Mouse (Mus musculus) layer of hippocampus, adult 9-11 months (tissue): Measurements from ENCODE around the gene Ccdc136.
A peak's percentile ranks its signal among the peaks of the same experiment; 100 is the strongest.

Source experiments
- DNase-seq: peaks from one replicate; pipeline ENCODE4 v3.0.0; 2022

The Ccdc136 gene

DNA sequence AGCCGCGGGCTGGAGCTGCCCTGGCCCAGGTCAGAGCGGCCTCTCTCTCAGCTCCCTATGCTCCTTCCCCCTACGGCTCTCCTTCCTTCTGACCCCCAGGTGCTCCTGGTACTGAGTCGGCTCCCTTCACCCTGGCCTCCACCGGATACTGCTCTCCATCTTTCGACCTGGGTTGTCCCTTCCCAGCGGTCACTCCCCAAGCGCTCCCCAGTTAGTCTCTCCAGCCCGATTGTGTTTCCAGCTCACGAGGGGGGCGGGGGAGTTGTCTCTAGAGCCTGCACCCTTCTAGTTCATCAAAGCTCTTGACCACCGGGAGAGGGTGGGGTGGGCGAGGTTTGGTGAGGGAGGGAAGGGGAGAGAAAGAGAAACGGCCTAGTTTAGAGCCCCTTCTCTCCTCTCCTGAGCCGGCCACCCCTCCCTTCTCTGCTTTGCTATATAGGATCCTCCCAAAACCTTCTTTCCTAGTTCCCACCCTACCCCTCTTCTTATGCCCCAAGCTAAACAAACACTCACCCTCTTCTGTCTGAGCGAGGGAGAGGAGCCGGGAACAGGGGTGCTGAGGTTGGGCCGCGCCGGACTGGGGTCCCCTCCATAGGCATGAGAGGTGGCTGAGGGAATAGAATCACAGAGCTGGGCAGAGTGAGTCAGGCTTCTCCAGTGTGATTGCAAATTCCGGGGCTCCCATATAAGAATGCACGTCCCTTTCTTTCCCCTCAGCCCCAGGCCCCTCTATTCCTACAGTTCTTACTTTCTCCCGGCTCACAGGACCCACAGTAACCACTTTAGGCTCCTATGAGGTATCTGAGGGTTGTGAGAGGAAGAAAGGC lies 818 bp downstream of the Ccdc136 start:
- no peak for DNase-seq

DNA sequence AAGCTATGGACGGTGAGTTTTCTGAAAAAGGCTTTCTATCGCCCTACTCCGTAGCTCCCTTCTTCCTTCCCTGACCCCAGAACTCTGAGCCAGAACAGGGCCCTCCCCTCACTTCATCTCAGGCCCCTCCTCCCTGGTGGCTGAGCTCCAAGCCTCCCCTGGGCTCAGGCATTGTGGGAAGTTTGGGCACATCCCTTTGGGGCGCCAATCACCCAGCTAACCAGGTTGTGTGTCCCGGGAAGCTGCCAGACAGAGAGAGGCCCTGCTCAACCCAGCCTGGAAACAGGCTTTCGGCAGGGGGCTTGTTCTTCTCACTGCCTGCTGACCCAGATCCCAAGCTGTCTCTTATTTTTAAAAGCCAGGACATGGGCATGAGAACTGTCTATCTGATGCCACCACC lies 1.5 kb downstream of the Ccdc136 start:
- DNase-seq, result peak; percentile 35

DNA sequence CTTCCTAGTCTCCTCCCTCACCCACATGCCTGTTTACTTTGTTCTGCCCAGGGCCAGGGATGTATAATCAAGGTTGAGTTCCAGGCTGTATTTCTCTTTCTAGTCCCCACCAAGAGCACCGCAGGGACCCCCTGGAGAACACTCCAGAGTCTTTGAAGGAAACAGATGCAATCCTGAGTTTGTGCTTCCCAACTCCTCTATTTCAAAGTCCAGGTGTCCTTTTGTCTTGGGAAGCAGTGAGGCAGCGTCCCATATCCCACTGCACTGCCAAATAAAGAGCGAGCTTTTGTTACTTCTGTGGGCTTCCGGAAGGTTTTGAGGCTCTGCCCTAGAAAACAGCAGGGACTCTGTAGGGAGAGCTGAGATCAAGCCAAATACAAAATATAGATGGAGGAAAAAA lies 3.7 kb downstream of the Ccdc136 start:
- no peak for DNase-seq

DNA sequence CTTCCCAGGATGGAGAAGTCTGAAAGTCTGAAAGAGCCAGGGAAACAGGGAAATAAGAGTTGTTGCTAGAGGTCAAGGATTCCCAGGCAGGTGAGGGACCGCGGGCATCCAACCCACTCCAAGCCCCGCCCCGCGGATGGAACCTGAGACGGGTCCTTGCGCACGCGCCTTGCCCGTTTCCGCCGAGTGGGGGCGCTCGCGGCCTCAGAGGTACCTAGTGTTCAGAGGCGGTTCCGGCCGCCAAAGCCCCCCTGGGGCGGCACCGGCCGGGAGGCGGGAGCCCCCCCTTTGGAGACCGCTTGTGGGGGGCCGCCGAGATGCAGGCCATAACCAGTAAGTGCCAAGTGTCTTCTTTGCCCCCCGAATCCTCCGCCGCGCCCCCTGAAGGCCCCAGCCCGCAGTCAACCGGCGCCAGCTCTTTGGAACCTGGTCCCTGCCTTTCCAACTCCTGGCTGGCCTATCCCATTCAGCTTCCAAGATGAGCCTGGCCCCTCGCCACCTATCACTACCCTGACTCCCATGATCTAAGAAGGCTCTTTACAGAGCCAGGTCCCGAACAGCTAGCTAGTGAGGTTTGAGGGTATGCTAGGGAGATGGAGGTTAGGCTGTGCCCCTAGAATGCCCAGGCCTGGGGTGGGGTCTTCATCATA lies 6.7 kb downstream of the Ccdc136 start:
- DNase-seq, result no peak

DNA sequence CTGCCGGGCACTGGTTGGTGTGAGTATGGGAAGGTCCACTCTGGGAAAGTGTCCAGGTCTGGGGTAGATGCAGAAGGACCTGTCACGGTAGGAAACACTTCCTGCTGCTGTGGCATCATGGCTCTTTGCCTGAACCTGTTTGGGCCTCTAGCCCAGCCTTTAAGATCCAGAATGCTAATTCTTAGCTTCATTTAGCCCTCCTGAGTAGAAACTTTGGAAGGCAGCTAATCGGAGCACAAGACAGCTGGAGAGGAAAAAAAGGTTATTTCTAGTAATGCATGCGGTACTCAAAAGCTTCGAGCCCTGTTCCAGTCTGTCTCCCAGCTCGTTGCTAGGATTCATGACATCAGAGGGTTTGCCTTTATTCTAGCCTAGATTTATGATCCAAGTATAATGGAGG lies 10.3 kb downstream of the Ccdc136 start:
- no peak for DNase-seq

DNA sequence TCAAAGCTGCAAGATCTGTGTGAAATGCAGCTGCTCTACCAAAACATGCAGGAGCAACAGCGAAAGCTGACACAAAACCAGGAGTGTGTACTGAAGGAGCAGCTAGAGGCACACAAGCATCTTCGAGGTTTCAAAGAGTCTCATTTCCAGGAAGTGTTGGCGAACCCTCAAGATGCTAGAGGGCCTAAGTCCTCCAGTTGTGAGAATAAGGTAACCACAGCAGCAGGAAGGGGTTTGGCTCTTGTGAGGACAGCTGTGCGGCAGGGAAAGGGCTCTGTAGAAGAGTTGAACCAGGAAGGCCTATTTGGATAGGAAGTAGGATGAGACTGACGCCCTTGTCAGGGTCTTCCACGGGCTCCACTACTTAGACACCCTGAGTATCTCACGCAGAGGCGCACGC lies 19.3 kb downstream of the Ccdc136 start:
- DNase-seq, result no peak

DNA sequence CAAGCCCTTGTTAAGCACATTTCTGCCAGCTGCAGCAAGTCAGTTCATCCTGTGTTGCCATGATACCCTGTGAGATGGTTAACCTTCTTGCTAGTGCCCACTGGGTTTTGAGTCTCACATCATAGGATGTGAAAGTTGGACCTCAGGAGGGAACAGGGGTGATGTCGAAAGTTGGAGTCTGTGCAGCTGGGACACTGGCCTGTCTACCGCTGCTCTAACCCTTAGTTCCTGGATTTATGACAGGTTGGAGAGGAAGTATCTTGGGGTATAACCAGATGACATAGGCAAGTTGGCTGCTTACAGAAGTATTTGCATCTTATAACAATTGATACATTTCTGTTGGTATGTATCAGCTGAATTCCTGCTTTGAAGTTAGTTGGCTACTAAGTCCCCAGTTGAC lies 24.5 kb downstream of the Ccdc136 start:
- DNase-seq, result no peak

DNA sequence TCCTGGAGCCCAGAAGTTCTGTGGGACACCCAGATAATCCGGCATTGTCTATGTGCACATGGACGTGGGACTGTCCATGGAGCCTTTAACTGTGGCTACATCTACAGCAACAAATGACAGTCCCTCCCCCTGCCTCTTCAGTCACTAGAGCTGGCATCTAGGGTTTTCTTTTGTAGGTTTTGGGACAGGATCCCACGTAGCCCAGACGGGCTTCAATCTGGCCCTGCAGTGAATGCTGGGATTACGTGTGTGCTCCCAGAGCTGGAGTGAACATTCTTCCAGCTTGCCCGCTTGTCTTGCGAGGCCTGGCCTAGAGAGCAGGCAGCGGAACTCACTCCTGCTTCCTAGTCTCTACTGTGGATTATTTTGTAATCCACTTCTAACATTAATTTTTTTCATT lies 29.0 kb downstream of the Ccdc136 start:
- DNase-seq, result no peak

DNA sequence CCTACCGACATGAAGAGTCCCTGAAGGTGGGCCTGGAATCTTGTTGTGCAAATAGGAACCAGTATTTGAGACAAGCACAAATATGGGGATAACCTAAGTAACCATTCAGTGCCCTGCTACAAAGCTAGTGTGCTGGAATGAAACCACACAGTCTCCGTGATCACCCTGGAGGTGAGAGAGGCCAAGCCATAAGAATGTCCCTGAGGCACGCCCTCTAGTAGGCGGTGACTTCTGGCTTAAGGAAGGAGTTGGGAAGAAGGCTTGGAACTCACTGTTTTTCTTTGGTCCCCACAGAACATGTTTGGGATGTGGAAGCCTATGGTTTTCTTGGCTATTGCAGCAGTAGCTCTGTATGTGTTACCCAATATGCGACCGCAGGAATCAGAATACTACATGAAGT lies 30.2 kb downstream of the Ccdc136 start:
- no peak for DNase-seq

DNA sequence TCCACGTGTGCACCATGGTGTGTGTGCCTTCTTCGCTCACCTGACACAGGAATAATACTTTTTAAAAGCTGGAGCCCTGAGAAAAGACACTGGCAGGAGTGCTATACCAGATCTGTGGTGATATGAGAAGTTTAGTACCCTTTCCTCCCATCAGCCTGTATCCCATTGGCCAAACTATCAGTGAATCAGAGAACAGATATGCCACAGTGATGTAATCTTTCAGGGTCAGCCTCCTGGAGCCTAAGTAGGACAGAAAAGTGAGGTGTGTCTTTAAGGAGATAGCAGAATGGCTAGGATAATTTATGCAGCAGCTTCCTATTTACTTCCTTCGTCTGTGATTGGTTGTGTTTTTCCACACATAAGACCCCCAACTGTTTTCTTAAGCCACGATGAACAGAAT lies 32.1 kb downstream of the Ccdc136 start:
- no peak for DNase-seq

DNA sequence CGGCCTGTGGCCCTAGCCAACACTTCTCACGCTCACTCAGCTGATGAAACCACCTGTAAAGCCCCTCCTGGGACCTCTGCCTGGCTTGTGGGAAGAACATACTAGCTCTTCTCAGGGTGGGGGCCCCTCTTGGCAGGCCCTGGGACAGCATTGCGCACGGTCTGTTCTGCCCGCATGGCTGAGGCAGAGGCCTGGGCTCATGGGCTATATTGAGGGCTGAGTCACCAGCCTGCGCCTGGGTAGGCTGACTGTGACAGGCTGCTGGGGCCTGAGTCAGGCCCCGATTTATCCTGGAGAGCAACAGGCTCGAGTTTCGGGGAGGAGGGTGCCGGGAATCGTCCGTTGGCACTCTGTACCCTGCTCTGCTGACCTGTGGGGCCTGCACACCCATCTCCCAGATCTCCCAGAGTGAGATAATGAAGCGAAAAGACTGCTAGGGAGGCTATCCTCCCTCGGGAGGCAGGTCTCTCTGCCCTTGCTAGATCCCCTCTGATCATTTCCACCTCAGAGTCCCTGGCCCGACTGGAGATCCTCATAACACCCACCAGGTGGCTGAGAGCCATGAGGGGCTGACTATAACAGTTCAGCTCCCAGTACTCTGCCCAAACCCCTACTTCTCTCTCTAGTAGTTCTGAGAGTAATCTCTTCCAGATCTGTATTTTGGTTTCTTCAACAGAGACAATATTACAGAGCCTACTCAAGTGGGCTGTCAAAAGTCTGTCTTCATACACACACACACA lies 34.7 kb downstream of the Ccdc136 start:
- no peak for DNase-seq

DNA sequence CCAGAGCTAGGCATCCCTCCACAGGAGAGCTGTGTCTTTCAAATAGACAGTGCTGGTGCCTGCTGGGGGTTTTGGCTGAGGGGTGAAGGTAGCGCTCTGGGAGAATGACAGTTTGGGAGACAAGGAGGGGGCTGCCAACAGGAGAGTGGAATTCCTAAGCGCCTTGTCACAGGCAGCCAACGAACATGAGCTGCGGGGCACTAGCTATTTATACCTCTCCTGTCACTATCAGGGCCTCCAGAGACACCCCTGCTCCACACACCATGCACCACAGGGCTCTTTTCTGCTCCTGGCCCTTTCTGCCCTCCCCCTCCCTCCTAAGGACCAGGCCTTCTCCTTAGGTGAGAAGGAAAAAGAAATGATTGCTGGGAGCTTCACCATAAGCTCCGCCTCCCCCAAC lies 35.4 kb downstream of the Ccdc136 start:
- no peak for DNase-seq

DNA sequence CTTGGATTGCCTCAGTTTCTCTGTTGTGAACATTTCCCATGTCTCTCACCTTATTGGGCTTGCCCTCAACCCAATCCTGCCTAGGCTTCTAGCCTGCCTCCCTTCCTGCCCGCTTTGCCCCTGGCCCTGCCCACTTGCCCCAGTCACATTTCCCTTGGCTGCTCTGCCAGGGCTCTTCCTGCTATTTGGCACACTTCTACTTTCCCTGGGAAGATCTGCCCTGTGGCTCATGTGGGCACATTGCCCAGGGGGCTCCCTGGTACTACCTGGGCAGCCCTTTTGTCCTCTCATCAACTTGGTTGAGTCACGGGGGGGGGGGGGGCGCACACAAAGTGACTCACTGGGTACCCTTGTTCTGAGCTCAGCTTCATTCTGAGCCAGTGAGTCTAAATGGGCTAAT lies 36.0 kb downstream of the Ccdc136 start:
- no peak for DNase-seq

DNA sequence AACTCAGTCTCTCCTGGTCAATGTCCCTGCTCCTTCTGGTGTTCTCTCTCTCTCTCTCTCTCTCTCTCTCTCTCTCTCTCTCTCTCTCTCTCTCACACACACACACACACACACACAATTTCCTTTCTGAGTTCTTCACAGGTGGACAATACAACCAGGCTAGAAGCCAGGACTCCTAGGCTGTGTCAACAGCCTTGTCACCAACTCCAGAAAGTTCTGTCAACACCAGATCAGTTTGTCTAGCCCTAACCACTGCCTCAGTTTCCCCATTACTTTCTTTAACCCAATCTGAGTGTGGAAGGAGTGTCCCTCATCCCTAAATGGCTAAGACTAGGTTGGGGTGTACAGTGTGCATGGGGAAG lies 36.5 kb downstream of the Ccdc136 start:
- no peak for DNase-seq

DNA sequence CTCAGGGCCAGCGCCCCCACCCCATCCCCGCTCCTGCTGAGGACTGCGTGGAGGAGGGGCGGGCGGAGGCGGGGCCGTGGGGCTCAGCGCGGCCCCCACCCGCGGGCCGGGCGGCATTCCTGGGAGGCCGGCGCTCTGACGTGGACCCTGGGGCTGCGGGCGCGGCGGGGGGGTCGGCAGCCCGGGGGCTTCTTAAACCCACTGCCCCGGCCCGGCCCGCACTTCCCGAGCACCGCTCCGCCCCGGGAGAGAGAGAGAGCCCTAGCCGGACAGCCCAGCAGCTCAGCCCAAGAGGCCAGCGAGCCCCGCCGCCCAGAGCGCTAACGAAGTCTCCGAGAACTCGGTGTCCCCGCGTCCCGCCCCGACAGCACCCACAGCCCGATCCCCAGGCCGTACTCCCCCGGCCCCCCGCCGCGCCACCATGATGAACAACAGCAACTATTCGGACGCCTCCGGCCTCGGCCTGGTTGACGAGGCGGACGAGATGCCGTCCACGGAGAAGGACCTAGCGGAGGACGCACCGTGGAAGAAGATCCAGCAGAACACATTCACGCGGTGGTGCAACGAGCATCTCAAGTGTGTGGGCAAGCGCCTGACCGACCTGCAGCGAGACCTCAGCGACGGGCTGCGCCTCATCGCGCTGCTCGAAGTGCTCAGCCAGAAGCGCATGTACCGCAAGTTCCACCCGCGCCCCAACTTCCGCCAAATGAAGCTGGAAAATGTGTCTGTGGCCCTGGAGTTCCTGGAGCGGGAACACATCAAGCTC lies 37.1 kb downstream of the Ccdc136 start, which contains the start of gene Flnc:
Gene Flnc, plus strand, starts transcription at position 219 of the 766 bp plus-strand sequence.
- no peak for DNase-seq

DNA sequence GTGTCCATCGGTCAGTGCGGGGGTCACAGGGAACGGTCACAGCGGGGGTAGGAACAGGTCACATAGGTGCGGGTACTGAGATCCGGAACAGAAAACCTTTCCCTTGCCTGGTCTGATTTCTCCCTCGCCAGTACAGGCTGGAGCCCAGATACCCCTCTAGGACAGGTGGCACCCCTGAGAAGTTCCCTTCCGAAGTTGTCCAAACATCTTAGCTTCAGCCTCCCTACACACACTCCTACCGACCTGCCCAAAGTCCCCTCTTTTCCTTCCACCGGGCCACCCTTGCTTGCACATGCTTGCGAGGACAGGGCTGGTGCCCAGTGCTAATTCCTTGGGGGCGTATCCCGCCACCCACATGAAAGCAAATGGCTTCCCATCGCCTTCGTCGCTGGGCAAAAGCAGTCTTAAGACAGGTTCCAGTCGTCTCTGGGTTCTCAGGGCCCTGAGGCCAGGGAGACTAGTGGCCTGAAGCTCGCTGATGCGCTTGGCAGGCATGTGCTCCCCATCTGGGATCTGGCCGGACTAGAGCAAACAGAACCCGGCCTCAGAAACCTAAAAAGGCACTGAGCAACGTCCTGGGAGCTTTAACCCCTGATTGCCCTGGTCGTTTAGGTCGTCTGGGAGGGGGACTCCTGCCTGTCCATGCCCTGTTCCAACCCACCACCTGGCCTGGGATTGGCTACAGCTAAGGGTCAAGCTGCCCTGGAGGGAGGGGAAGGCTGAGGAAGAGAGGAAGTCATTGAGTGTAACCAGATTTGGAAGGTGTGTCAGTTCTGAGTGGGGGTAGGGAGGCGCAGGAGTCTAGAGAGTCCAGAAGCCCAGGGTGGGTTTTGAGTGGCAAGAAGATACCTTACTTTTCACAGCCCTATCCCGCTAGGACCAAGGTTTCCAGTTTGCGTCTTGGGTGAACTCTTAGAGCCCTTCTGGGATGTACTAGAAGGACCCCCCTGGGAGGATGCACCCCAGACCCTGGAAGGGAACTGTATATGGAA lies 38.0 kb downstream of the Ccdc136 start:
- no peak for DNase-seq

DNA sequence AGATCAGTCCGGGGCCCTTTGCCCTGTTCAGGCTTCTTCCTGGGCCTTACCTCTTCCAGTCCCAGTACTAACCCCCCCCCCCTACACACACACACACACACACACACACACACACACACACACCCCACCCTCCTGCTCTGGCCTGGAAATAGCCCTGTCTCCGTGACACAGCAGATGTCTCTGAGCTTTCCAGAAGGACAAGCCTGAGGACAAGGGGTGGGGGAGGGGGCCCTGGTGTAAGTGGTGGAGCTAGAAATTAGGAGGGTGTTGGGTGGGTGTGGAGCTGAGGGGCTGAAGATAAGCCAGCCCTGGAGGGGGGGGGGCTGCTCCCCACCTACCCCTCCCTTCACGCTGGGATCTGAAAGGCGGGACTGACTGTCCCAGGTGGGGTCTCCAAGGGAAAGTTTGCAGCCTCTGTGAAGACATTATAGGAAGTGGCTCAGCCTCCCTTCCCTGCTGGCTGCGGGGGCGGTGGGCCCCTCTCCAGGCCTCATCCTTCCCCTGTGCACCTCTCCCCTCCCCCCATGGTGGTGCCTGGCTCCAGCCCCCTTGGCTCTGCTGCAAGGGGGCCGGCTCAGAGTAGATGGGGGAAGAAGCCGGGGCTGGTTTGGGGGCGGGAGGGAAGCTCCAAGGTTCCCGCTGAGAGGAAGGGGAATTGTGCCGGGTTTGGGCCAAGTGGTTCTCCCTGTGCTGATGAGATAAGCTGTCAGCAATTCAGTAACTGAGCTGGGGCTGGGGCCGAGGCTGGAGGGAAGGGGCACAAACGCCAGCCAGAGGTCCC lies 39.0 kb downstream of the Ccdc136 start:
- DNase-seq, result no peak

DNA sequence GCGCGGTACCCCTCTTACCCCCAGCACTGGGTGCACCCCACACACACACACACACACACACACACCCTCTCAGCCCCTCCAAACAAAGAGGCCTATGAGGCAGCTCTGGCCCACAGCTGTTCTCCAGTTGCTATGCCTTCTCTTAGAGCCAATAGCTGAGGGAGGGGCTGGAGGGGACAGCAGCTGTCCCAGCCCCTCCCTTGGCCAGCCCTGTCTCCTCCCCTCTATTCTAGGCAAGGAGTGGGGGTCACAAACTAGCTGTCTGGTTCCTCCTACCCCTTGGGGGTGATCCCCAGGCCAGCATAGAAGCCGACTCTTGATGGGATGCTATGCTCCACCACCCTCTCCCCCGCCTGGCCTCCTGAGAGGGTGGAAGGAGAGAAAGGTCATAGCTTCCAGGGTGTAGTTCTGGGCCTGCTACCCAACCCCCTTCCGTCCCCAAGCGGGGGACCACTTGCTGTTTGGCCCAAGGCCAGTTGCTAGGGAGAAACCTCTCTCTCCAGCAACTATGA lies 39.9 kb downstream of the Ccdc136 start:
- DNase-seq, result peak; percentile 80

DNA sequence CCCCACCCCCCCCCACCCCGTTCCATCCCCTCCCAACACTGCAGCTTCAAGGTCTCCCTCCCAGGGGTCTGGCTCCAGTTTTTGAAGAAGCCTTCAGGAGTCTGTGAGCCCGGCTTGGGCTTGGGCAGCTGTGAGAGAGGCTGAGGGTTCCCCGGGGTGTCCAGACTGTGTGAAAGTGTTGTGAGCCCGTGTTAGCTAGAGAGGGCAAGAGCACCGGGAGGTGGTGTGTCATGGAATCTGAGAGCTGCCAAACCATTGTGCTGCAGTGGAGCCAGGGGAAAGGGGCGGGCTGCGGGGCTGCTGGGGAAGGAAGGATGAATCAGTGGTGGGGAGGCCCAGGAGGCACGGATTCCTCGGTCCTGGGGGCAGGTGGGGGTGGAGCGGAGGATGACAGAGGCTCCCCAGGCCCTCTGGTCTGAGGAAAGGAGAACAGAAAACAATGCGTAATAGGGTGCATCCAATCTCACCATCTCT lies 40.4 kb downstream of the Ccdc136 start:
- DNase-seq, result peak; percentile 60

DNA sequence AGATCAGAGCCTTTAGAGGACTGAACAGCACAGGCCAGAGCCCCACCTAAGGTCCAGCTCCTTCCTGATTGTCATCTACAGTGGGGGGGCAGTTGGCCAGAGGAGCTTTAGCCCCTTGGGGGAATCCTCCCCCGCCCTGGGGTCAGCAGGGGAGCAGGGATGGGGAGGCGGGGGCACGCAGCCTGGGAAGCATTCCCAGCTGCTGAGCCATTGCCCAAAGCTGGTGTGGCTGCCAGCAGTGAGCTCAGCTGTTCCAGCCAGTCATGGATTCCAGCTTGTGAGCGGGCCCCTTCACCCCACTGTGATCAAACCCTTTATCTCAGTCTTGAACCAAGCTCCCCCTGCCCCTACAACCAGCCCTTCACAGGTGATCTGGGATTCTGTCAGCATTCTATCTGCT lies 43.1 kb downstream of the Ccdc136 start:
- no peak for DNase-seq

DNA sequence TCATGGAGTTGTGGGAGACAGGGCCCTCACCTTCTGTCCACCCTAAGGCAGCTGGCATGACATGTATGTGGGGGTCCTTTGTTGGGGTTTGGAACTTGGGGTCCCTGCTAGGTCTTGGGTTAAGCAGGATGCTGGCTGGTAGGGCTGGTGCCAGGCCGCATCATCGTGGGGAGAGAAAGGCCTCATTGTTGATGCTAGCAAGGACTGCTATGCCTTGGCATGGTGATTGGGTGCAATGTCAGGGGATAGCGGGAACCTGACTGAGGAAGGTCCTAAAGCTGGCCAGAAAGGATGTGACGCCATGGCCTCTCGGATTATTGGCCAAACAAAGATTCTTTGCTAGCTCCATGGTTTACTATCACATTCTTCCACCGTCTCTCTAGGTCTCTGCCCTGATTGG lies 43.7 kb downstream of the Ccdc136 start:
- peak; percentile 52 for DNase-seq
